Mouse (Mus musculus) induced T-regulatory cell, adult 2 months (primary cell): ENCODE data around the gene Fxyd7.

Source experiments
- DNase-seq: peaks from one replicate; pipeline ENCODE4 v3.0.0-alpha.2; 2012; ENCODE audit warnings: low read depth

The Fxyd7 gene

DNA sequence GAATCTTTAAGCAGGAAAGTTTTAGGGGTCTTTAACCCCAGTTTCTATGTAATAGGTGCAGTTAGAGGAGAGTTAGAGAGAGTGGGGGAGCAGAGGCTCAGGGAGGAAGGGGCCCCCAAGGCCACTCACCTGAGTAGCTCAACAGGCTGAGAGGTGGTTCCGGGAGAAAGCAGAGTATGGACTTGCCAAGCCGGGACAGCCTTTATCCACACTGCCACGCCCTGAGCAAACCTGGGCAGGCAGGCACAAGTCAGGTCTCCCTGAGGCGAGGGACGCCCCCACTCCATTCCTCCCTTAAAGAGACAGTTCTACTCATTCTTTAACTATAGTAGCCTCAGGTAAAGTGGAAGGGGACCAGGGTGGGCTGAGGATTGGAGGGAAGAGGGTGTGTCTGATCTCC lies 25.2 kb upstream of the Fxyd7 start, which contains the start of gene Fxyd3:
TSS of gene Fxyd3 (minus strand) at position 213 of the 400 bp plus-strand sequence.
- no peak for DNase-seq

DNA sequence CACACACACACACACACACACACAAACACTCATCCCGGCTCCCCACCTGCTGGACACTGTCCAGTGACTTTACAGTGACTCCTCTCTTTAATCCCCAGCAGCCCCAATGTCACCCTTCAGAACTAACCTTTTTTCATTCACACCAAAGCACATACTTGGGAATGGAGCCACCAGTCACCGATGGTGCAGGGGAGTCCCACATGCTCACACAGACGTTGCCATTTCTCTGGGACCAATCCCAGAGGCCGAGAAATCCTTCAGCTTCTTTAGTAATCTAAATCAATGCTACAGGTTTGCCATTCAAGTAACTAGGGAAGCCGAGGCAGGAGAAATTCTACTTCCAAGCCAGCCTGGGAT lies 23.4 kb upstream of the Fxyd7 start:
- no peak for DNase-seq

DNA sequence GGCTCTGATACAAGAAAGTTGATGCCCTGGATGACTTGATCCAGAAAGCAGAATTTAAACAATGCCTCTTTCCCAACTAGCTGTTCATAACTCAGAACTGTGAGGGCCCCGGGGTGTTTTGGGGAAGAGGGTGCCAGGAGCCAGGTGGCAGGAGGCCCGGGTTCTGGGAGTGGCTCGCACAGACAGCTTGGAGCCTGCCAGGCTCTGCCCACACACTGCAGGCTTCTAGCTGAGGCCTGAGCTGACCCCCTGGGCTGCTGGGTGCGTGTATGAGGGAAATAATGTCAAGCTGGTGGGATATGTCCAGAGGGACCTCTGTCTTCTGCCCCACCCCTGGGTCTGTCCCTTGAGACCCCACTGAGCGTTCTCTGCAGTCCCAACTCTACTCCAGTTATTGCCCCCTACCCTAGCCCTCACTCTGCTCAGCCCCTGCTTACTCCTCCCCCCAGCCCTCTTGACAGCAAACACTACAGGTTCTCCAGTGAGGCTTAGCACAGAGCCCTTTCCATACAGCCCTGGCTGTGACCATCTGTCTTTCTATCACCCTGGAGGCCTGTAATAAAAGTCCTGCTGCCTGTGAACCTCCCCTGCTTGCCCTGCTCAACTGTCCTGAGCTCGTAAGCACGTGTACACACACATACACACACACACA lies 22.9 kb upstream of the Fxyd7 start:
- DNase-seq: no peak

DNA sequence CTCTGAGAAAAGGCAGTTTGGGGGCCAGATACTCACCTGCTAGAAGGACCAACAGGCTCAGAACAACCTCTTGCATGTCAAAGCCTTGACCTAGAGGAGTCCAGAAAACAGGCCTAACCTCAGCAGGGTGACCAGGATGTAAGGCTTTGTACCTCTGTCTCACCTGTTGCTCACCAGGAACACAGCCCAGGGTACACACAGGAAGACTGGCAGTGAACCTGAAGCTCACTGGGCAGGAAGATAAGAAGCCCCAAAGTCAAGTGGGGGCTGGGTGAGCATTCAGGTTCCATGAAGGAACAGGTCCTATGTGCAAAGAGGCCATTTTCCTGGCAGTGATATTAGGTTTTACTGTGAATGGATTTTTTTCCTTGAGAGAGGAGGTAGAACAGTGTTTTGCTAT lies 22.3 kb upstream of the Fxyd7 start:
- no peak for DNase-seq

DNA sequence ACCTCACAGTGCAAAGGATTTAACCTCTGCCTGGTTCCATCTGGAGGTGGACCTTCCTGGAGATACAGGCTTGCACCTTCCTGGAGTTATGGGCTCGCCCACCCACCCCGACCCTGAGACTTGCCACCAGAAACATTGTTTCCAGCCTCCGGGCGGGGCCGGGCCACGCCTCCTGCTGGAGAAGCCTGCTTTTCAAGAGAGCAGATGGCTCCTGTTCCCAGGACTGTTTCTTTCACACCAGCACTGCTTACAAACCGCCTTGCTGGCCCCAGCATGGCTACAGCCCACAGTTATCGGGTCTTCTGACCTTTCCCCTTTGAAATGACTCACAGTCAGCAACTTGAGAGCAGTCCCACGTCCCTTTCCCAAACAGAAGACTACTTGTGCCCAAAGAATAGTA lies 21.1 kb upstream of the Fxyd7 start:
- DNase-seq: no peak

DNA sequence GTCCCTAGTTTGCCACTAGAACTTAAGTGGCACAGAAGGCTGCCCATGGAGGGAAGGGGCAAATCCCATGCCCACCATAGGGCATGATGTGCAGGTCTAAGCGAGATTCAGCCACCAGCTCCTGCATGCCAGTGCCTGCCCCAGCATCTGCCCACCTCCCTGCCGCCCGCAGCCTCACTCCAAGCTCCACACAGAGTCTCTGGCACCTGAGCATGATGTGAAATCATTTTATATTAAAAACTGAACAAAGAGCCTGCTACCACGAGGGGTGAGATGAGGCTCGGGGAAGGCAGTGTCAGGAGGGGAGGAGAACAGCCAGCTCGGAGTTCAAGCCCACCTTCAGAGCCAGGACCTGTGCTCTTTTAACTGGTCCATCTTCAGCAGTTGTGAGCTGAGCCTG lies 19.1 kb upstream of the Fxyd7 start:
- DNase-seq: no peak

DNA sequence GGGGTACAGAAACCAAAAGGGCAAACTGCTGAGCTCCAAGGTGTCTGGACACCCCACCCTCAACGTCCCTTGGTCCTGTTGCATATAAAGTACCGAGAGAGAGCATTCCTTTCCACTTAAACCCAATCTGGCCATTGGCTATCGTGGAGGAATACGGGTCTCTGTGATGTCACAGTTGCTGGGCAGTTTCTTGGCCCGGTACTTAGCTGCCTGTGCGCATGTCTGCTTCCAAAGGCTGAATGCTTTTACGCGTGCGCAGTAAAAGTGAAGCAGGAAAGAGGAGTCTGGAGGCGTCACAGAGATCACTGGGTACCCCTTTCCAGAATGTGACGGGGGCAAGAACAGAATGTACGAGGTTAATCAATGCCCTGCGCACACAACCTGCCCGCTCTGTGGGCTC lies 18.2 kb upstream of the Fxyd7 start:
- DNase-seq: no peak

DNA sequence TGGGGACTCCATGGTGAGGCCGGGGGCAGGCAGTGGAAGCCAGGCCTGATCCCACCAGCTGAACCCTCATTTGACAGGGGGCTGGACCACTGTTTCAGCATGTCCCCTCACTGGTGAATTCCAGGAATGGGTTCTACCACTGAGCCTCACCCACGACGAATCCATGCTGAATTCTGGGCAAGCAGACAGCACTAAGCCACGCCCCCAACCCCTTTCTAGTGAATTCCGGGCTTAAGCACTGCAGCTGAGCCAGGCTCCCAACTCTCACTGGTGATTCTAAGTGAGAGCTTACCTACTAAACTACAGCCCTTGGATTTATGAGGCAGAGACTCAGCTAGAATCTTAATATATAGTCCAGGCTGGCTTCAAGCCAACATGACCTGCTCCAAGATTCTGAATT lies 16.6 kb upstream of the Fxyd7 start:
- DNase-seq: no peak

DNA sequence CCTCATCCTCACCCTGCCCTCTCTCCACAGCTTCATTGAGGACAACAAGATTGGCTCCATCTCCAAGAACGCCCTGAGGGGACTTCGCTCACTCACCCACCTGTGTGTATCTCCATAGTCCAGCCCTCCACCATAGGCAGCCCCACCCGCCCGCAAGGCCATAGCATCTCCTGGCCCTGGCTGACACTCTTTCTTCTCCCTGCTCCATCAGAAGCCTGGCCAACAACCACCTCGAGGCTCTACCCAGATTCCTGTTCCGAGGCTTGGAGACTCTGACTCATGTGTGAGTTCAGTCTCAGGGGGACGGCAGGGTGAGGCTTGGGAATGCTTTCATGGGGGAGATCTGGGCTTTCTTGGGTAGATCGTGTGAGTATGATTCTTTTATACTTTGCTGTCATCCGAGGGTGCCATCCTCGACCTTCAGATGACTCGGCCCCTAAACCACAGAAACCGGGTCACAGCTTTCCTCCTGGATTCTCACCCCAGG lies 11.8 kb upstream of the Fxyd7 start:
- no peak for DNase-seq

DNA sequence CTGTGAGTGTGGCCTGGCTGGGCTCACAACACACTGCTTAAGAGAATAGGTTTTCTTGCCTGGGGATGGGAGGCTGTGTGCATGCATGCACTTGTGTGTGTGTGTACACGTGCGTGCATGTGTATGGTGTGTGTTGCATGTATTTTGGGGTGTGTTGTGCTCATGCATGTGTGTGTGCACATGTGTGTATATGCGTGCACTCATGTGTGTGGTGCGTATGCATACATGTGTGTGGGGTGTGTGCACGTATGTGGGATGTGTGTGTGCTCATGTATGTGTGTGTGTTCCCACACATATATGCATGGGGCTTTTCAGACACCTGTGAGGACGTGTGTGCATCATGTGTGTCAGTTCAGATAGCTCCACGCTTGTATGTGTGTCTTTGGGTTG lies 9.3 kb upstream of the Fxyd7 start:
- DNase-seq: no peak

DNA sequence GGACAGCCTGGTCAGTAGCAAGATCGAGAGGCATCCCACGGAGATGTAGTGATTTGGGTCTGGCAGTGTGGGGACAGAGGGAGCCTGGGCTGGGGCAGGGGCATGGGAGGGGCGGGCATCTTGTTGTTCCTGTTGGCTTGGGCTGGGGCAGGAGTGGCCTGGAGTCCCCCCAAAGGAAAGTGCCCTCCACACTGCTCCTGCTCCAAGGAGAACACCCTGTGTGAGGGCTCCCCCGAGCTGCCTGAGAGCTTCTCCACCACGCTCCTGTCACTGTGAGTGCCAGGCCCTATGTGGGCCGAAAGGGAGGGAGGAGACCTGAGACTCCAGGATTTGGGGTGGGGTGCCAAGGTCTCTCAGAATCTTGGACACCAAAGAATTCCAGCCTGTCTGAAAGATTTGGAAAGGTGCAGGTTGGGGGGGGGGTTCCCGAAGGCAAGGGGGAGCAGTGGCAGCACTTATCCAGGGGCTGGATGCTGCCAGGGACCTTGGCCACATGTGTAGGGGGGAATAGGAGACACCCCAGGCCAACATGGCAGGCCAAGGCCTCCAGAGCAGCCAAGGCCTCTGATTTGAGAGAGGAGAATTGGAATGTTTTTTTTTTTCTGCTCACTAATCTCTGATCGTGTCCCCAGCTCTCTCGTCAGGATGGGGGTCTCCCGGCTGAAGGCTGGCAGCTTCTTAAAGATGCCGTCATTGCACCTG lies 8.8 kb upstream of the Fxyd7 start:
- DNase-seq: no peak

DNA sequence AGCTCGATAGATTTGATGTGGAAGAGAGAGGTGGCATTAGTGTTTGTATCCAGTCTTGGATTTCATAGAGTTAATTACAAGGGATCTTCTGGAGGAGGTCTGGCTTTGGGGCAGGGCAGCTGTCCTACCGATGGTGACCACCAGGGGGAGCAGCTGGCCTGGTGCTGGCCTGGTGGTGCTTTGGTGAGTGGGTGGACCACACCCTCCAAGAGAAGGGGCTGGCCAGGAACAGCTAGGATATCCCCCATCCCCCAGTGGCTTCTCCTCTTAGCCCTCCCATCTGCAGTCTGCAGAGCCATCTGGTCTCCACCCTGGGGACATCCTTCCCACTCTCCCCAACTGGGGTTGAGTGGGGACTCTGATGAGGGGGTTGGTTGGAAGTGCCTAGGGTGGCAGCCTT lies 7.8 kb upstream of the Fxyd7 start, which contains the start of gene Lgi4:
TSS of gene Lgi4 (plus strand) at position 235 of the 400 bp plus-strand sequence.
- peak; percentile 81 for DNase-seq

DNA sequence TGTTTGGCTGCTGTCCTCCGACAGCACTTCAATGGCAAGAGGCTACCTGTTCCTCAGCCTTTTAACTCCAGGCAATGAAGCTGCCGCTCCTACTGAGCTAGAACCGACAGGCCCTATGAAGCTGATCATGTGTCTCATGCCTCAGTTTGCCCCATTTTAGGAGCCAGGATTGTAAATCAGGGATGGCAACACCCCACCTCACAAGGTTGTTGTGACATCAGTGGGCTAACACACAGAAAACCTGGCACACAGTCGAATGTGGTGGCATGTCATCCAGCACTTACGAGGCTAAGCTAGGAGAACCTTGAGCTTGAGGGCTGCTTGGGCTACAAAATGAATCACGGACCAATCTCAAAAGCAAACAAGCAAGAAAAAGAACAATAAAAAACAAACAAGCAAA lies 6.9 kb upstream of the Fxyd7 start:
- DNase-seq: no peak

DNA sequence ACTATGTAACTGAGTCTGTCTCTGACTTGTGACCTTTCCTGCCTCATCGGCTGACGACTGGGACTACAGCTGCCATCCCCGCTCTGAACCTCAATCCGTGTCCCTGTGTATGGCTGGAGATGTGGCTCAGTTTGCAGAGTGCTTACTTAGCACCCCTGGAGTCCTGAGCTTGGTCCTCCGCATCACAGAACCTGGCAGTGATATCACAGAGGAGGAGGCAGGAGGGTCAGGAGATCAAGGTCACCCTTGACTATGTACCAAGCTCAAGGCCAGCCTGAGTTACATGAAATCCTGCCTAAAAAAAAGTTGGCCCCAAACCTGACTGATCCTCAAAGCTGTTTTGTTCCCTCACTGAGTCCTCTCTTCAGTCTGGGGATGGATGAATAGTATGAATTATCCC lies 6.5 kb upstream of the Fxyd7 start:
- no peak for DNase-seq

DNA sequence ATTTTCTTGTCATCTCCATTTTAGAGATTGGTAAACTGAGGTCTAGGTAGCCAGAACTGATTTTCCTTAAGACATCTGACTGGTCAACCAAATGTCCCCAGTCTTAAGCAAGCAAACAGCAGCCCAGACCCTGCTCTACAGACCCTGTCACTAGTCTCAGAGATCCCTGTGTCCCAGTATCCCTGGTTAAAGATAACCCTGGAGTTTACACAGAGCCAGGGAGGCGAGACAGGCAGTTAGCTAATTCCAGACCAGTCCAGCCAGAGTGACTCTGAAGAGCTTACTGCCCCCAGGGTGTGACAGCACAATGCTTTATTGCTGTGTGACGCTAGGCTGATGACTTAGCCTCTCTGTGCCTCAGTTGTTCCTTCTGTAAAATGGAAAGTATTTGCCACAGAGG lies 5.8 kb upstream of the Fxyd7 start, which contains the start of gene Fxyd1:
TSS of gene Fxyd1 (minus strand) at position 129 of the 400 bp plus-strand sequence.
- no peak for DNase-seq

DNA sequence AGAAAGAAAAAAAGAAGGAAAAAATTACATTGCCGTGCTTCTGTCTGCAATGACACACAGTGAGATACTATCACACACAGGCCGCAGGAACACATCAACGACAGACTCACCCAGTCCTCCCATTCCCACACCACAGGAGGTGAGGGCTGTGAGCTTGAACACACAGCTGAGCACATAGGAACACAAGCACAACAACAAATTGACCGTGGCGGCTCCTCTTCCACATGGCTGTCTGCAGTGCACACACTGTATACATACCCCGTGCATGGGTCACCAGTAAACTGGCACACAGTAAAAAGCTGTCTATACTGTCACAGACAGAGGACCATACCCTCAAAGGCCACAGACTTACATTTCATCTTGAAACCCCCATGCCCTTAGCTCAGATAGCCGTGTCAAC lies 5.2 kb upstream of the Fxyd7 start:
- DNase-seq: no peak

DNA sequence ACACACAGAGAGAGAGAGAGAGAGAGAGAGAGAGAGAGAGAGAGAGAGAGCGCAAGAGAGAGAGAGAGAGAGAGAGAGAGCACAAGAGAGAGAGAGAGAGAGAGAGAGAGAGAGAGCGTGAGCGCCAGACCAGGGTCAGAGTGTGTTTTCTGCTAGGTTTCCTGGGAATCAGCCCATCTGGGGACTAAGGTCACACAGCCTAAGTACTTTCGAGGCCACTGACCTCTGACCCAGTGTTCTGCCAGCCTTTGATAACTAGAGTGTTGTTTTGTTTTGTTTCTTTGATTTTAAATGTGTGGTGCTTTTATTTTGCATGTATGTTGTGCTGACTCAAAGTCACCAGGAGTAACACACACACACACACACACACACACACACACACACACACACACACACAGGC lies 4.6 kb upstream of the Fxyd7 start:
- DNase-seq: no peak

DNA sequence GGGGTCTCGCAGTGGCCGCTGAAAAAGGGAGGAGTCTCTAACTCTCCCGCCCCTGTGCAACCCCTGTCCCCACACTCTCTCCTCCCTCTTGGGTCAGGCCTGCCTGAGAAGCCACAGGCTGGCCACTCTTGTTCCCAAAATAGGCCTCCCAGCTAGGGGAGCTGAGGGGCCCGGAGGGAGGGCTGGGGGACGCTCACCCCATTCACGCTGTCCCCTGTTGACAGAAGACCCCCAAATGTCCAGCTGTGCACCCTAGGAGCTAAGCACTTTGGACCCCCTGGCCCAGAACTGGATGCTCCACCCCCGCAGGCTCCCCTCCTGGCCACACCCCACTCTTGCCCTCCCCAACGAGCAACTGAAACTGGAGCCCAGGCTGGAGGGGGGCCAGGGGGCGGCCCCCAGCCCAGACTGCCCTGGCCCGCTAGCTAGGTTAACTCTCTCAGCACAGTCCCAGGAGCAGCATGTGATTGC lies 4.1 kb upstream of the Fxyd7 start:
- no peak for DNase-seq

DNA sequence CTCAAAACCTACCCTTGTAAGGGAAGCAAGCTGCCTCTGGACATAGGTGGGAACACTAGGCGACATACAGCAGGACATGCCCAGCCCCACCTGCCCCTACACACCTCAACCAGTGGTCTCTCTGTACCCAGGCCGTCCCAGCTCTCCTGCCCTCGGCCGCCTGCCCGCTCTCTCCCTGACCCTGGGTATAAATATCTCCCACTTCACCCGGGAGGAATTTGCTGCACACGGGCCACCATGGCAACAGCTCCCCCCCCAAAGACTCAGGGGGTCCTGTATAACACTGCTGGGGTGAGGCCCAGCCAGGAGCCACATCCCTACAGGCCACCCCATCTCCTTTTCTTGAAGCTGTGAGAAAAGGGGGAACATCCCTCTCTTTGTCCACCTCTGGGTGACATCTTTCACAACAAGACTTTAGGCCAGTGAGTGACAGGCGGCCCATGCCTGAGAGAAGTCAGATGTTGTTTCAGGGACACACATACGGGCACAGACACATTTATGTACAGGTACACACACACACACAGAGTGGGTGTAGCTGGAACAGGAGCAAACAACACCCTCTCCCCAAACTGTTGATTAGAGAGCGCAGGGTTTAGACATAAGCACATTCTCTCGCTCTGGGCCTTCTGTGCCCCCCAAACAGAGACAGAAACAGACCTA lies 3.5 kb upstream of the Fxyd7 start:
- DNase-seq: no peak

DNA sequence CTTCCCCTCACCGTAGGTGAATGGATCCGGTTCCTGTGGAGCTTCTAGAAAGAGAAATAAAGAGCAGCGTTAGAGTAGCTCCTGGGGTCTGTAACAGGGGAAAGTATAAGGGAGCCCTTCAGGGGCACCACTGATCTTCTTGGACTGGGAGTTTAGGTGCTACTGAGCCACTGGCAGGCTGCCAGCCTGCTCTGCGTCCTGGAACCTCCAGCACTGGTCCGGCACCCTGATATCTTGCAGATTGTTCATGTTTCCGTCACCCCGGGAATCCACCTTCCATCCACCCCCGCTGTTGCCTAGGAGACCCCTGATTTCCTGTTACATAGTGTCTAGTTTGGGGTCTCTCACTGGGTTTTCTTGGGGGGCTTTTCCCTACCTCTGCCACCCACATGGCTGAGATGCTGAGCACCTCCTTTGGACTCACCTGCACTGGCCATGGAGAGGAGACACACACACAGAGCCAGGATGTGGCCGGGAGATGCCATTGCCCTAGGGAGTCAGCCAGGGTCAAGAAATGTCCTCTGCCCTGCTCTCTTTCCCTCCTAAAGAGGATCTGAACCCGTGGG lies 2.7 kb upstream of the Fxyd7 start:
- no peak for DNase-seq

DNA sequence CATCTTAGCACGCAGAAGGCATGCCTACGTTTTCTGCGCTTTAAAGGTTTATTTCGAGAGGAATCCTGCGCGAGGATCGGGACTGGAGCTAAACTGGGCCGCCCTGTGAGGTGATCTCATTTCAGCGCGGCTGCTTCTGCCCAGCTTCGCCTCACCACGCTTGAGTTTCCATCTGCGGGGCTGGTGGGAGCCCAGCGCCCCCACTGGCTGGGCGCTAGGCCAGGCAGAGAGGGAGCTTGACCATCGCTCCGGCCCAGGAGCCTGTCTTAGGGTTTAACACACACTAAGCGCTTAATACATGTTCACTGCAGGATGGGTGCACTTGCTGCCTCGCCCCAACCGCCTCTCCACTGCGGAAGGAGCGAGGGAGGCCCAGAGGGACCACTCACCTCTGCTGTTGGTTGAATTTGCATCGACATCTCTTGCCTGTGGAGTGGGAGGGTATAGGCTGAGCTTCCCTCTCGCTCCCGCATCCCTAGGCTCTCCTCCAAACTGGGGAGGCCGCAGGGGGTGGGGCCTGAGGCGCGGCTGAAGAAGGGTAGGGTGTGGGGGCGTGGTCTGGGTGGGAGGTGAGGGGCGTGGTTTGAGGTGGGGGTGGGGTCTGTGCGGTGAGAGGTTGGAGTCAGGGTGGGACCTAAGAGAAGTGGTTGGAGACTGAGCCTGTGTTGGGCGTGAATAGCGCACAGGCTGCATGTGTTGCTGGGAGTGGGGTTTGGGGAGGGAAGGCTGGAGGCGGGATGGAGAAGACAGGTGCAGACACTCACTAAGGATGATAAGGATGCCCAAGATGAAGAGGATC lies 1.6 kb upstream of the Fxyd7 start:
- DNase-seq: peak; percentile 68

DNA sequence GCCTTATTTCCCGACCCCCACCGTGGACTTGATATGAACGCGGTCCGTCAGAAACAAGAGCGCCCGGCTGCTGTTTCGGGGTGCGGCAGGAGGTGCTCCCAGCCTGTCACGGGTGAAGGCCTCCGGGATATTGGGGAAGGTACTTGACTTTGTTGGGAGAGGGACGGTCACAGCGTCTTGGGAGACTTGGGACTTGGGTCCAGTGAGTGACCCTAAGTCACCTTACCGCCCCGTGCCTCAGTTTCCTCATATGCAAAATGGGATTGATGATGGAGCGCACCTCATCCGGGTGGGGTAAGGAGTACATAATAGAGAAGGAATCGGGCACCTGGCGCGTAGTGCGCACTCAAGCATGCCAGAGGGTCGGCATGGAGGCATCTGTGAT lies 976 bp upstream of the Fxyd7 start:
- no peak for DNase-seq
